Mouse (Mus musculus) limb, embryonic 12.5 days (tissue): Measurements from ENCODE around the gene Trmt44. TPM values are rescaled to one million over a fixed set of nuclear protein-coding genes. Genes with fewer than 3 reads are reported as not detected.

Experiments used
- polyA plus RNA-seq: library from polyadenylated mRNA; unstranded; fragments of >200 nt; fragmentation: Nextera tagmentation; extraction: Ambion mirVana; gene quantifications from 2 replicates; pipeline ENCODE4 v1.2.1, GENCODE M21; 2016

Gene Trmt44
- polyA plus RNA-seq, 1 experiment from 2014 or later: 10.0 TPM

Other genes with a start within 250 kb of the Trmt44 start
- gene Hmx1, start 186.0 kb downstream of the Trmt44 start, polyA plus RNA-seq: 0.60 and 0.75 TPM in 2 replicates
- 1.4 and 1.7 TPM in 2 replicates for gene Cpz, start 49.4 kb downstream of the Trmt44 start, polyA plus RNA-seq
- 11.4 and 14.5 TPM in 2 replicates for gene Acox3, start 8.0 kb upstream of the Trmt44 start, polyA plus RNA-seq
- 3.4 and 4.5 TPM in 2 replicates for gene Htra3, start 104.7 kb upstream of the Trmt44 start, polyA plus RNA-seq
- gene Sh3tc1, start 164.9 kb upstream of the Trmt44 start, polyA plus RNA-seq: 4.3 and 5.6 TPM in 2 replicates
- 1.1 TPM in 2 replicates for gene Ablim2, start 182.8 kb upstream of the Trmt44 start, polyA plus RNA-seq